Mouse (Mus musculus) lung, adult 18-20 months (tissue): ENCODE measurements around the gene Alk.

ENCODE experiments used
- DNase-seq, 2 experiments: peaks; one replicate each; pipeline ENCODE4 v3.0.0; 2022; ENCODE audit warnings: mixed read lengths in 2 of 2

The Alk gene

DNA sequence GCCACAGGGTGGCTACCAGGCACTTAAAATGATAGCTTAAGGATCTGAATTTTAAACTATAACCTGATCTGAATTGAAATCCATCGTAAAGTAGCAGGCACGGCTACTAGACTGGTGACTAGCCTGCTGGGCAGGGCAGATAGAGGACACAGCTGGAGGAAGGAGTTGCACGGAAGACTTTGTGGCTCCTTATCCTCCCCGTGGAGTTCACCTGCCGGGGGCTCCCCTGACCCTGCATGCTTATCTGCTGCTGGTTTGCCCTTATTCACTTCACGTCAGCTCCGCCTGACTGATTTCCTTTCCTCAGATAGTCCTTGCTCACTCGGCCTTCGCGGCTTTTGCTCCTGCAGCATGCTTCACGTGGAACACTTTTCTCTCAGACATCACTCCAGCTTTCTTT is 484.1 kb downstream of the Alk start:
- DNase-seq, result no peak

DNA sequence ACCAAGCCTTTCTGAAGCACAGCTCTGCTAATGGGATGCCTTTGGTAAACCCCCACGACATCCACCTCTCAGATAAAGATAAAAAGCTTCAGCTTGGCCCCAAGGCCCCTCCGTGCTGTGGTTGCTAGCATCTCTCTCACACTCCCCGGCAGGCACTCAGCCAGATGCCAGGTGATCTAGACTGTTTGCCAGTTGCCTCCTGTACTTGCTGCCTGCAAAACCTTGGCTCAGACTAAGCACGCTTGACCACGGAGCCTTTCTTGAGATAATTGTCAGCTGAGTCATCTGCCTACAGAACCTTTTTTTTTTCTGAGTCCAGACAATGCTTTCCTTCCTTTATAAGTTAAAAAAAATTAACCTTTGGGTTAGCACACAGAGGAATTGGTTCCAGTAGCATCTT is 486.1 kb downstream of the Alk start:
- DNase-seq, result no peak

DNA sequence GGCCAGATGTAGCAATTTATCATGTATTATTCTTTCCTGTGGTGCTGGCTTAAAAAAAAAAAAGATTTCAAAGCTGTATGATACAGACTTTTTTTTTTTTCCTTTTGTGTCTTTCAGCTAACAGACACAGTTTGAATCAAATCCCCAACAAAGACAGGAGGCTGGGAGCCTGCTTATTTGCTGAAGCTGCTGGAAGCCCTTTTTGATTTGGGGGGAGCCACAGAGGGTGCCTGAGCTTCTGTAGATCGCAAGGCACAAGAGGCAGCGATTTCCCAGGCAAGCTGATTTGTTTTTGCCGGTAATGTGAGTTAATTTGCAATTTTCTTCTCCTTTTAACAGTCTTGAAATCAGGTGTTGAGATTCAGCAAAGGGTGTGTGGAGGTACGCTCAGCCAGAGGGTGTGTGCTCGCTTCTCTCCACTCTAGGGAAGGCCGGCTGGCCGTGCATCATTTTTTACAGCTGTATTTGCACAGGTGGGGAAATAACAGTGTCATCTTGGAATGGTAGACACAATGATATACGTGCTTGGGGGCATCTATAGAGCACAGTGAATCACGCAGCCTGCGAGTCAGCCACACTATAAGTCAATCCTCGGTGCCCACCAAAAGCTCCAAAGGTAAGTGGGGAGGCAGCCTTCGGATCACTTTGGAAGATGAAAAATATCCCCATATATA is 489.0 kb downstream of the Alk start:
- no peak for DNase-seq

DNA sequence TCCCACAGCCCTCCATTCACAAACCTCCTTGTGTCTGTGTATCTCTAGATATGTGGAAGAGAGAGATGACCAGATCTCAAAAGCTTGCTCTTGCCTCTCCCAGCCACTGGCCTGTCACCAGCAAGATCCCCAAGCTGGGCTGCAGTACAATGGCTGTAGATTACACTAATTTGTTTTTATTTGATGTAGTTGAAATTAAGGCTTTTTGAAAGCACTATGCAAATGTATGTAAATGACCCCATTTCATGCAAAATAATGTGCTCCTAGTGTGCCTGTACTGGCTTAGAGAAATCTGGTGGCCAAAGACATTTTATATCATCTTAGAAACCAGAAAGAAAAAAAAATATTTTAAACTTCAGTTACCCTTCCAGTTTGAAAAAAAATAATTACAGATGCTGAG is 492.4 kb downstream of the Alk start:
- no peak for DNase-seq

DNA sequence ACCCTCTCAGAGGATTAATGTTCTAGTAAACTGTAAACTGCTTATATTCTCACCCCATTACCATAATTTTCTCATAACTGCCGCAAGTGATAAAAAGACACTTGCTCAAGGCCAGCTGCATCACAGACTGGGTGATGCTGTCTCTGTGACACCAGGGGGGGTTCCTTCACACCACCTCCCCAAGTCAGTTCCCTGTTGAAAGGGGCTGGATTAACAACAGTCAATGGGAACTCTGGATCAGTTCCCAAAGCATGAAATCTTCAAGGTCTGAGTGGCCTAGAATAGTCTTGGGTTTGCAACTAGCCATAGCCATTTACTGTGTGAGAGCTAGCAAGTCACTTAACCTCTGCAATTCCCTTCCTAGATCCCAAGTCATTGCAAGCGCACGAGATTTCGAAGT is 492.9 kb downstream of the Alk start:
- DNase-seq, result no peak

DNA sequence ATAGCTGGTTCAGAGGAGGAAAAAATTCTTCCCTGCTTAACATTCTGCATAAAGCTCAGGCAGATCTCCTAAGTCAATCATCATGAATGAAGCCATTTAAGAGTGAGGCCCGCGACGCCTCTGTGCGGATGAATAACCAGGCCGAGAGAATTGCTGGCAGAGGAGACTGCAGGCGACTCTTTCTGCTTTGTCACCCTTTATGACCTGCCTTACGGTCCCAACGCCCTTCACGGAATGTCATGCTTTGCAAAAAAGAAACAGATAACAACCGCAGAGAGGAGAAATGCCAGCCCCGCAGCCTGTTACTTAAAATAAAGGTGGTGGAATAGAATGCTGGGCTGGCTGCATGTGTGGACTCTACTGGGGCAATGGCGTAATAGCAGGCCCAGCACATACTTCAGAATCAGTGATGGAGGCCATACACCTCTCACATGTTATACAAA is 517.1 kb downstream of the Alk start:
- DNase-seq, result no peak

DNA sequence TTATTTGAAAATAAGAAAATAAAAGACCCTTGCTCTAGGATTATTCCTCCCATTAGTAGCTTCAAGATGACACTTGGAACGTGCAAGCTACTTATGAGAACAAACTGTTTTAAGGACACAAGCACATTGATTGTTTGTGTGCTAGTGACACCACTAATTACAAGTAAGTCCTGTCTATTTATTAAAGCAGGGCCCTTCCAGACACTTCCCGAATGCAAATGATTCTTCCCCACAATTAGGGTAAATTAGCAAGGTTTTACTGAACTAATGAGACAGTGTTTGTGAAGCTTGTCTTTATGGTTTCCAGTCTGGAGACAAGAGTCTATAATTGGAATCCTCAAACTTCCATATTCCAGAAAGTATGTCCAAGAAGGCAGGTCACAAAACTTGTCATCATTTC is 523.0 kb downstream of the Alk start:
- no peak for DNase-seq

DNA sequence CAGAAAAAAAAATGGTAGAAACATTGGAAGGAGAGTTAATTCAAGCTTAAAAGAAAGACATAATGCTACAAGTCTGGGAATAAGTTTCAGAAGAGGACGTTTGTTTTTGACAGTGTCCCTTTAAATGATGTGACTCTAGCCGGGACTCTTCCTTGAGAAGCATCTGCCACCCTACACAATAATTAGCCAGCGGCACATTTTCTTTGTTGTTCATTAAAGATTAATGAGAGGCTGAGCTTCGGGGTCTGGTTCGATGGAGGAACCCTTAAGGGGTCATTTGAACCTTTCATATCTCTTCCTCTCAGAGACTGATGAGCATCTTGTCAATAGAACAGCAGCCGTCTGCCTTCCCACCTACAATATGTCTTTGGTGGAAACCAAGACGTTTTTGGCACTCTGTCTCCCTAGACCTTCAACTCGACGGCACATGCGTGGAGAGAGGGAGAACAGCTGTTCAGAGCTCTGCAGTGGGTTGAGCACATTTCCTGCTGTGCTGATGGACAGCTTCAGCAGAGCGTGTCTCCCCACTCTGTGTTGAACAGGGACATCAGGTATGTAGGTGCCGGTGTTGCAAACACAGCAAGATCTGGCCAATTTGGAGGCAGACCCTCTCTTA is 528.0 kb downstream of the Alk start:
- no peak for DNase-seq

DNA sequence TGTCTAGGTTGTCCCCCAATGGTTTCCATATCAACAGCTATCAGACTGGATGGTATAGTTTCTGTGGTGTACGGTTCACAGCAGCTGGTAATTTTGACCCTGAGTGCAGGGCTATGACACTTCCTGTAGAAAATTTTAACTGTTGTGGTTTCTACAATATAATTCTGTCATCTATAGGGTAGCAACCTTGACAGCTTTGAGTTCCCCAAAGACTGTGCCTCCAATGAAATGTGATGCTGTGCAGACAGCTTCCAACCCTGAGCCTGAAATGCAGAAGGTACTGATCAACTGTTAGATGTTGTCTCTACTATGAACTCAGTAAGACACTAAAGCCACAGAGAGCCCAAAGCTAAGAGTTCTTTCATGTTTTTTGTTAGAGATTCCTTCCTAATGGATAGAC is 532.6 kb downstream of the Alk start:
- no peak for DNase-seq

DNA sequence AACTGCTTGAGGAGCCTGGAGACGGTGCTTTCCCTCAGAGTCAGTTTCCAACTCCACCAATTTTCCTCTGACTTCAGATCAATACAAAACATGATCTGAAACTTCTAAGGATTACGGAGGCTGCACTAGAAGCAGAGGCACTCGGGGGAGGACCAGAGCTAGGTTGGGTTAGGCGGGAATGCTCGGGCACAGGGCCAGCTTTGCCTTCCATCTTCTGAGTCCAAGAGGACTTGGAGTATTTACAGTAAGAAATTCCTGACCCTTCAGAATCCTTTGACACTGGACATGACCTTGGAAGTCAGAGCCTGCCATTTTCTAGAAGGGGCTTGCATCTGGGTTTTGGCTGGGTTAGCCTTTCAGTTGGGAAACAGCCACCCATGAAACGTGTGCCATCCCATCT is 536.3 kb downstream of the Alk start:
- no peak for DNase-seq

DNA sequence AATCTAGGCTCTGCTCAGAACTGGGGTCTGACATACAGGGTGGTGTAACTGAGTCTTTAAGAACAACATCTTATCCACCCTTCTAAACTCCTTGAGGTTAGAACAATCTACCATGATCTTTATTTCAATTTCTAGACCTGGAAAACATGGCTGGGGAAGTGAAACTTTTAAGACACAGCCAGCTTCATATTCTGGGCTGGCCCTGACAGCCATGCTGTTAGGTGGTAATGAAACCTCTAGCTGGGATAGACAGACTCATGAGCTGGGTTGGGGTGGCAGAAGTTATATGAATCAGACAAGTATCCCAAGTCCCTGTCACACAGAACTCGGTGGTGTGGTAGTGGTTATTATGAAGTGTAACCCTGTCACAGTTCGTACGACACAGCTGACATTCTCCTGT is 541.4 kb downstream of the Alk start:
- no peak for DNase-seq

DNA sequence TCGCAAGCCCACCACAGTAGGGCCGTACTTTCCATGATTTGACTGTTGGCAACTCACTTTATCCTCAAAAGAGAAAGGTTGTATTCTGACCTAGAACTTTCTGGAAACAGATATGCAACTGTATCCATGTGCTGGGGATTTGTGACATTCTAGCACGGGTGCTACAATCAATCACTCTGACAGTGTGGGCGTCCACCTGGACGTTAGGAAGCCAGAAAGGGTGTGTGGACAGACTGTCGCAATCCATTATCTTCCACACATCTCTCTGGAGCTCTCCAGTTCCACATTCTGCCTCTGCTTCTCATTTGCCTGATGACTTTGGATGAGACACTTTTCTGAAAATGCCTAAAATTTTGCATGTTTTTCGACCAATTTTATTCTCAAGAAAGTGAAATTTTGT is 545.1 kb downstream of the Alk start:
- DNase-seq, result no peak

DNA sequence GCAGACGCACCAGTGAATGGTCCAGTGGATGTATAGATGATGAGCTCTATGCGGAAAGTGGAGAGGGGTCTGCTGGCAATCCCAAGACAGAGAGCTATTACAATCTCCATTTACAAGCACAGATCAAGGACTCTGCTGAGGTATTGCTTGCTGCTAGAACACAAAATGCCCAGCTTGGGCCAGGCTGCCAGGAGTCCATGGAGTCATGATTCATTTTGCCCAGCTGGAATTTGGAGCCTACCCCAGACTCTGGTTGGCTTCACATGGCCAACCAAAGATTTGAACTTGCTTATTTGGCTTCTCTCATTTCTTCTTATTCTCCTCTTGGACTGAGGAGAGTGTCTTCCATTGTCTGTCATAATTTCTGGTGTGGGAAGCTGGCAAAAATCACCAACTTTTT is 558.8 kb downstream of the Alk start:
- DNase-seq, result no peak

DNA sequence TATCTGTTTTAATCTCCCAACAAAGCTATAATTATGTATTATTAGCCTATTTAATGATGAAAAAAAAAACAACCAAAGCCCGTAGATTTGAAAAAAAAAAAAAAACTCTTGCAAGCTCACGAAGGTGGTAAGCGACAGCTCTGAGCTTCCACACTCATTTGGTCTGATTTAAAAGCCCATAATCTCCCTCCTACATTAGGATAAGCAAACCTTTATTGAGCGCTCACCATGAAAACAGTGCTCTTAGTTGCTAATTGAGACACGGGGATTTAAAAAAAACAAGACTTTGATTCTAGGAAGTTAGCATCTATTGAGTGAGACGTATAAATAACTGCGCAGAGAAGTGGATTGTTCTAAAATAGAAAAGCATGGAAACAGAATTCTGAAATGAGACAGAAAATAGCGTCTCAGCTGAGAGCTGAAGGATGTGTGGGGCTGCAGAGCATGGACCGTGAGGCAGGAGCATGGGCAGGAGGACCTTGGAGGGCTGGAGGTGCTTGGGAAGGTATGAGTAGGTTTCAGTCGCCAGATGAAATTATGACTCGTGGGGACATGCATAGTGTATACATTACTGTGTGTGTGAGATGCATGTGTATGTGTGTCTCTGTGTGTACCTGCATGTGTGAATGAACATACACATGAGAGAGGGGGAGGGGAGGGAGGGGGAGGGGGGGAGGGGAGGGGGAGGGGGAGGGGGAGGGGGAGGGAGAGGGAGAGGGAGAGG is 560.6 kb downstream of the Alk start:
- DNase-seq, result no peak

DNA sequence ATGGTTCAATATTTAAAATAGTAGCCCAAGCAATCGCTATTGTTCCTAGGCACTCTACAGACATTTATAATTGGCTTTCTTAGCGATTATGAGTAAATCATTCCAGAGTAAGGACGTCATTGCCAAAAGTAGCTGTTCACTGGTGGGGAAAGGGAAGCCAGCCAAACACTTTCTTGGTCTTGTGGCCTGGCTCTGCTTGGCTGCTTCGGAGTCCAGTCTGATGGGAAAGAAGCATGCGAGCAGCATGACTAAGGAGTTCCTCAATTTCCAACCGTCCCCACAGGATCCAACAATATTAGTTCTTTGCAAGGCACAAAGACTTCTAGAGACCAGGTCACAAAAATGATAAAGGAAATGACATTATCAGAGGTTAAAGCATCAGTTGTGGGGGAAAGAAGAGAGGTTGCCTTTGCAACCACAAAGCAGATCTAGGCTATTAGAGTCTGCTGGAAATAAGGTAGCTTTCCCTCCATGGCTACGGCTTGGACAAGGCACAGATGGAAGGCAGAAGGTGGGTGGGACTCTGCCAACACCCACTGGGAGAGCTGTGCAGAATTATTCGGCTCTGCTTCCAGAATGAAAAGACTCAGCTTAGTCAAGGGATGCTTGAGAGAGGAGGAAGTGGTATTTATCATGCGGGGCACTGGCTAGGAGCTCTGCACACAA is 561.3 kb downstream of the Alk start:
- peak; percentile 18 to 30 for DNase-seq

DNA sequence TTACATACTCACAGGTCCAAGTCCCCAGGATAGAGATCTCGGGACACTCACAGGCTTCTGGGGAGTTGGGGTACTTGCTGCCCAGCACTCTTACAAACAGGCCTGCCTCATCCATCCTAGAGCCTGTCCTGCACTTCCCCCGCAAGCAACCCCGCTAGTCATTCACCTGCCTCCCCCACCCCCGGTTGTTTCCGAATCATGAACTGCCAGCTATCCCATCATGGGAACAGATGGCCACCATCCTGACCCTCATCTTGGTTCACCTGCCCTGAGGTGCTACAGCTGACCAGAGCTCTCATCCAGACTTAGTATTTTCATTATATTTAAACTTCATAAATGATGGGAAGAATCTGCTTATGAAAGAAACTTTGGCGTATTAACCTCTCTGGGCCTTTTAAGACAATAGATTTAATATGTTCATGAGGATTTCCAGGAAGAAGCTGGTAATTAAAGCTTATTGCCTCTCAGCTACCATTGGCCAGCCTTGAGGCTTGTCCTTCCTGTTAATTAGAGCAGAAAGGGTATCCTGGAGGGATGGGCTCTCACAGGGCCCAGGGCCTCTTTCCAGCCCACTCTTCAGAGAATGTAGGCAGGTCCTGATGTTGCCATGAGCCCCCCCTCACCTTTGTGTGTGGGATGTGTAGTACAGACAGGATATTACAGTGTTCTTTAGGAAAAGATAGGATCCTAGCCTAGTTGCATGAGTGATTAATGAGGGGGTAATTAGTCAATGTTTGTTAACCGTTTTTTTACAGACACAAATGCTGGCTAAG is 565.1 kb downstream of the Alk start:
- DNase-seq, result no peak

DNA sequence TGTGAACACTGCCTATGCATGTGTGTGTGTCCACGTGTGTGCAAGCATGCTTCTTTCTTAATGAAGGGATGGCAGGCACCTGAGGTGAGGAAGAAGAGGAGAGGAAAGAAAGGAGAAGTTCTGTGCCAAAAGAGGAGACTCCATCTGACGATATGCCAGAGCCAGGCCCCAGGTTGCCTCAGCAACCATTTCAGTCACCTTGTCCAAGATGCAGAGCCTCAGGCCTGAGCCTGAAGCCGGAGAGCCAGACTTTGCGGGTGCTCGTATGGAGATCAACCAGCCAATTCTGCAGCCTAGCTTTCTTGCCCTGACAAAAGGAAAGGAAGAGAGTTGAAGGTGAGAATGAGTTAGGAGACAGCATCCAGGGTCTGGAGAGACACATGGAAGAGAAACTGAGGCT is 566.1 kb downstream of the Alk start:
- DNase-seq, result no peak

DNA sequence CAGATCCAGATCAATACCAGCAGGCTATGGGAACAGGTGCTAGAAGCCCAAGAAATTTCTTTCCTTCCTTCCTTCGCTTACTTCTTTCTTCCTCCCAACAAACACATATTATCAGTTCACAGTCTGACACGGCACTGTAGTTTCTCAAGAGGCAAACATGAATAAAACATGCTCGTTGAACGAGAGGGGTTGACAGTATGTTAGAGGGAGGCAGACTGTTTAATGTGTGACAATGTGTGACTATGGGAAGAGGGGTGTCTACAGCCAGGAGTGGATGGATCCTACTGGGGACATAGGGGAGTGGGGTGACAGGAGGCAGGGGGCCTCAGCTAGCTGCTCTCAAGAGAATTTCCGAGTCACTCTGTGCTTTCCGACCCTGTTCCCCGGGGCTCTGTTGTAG is 573.8 kb downstream of the Alk start:
- no peak for DNase-seq

DNA sequence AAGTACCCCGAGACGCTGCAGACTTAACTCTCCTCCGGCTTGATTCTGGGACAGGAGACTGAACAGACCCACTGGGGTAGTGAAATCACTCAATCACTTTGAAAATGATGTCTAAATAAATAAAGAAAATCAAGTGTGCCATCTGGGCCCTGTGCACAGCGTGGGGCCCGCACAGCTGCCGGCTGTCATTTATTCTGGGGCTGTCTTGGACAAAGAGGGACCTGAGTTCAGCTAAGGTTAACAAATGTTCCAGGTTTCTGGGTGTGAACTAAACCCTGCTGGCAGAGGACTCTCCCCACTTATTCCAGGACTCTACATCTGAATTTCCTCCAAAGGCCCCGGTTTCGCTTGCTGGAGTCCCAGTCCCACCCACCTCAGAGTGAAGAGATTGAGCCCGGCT is 581.1 kb downstream of the Alk start:
- peak; percentile 3 to 5 for DNase-seq

DNA sequence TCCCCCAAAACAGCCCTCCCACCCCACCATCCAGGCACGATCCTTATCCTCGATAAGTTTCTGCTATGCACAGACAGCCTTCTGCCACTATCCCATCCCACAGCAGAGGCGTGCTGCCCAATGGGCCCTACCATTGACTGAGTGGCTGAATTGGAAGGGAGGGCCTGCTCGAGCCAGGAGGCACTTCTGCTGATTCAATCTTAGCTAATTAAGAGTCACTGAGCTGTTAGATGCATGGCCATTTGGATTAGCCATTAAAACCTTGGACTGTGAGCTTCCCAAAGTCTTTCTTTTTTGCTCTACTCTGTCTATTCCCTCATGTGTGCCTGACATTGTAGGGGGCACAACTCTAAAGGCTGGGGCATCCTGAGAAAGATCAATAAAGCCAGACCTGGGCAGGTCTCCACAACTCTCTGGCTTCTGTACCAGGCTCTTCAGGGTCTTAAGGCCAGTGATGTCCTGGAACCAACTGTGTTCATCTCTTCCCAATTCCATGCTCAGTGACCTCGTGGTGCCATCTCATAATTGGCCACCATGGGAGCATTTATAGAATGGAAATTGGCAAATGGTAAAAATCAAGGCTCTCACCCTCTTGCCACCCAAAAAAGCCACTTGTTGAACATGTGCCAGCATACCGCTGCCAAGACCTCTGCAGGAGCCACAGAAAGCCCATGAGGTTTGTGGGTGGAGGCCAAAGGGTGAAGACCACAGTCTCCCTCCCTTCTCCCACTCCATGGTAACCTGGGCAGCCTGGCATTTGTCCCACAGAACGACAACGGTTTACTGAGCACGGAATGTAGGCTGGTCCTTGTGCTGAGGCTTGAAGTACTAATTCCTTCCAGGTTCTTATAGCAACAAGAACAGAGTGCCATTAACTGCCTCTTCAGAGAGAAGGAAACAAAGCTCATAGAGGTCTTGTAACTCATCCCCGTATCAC is 582.4 kb downstream of the Alk start:
- DNase-seq, result peak; percentile 28 to 49

DNA sequence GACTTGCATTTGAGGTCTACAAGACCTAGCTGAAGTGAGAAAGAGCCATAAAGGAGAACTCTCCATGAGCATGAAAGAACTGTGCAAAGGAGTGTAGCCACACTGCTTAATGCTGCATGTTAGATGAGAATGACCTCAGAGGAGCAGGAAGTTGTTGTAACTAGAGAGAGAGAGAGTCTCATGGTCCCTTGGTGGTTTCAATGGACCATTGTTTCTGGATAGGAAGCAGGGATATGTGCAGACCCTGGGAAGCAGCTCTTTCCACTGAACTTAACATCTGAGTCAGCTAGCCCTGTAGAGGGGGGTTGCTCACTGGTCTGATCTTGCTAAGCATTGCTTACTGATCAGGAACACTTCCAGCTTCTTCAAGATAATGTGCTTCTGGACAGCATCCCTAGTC is 587.1 kb downstream of the Alk start:
- DNase-seq, result no peak

DNA sequence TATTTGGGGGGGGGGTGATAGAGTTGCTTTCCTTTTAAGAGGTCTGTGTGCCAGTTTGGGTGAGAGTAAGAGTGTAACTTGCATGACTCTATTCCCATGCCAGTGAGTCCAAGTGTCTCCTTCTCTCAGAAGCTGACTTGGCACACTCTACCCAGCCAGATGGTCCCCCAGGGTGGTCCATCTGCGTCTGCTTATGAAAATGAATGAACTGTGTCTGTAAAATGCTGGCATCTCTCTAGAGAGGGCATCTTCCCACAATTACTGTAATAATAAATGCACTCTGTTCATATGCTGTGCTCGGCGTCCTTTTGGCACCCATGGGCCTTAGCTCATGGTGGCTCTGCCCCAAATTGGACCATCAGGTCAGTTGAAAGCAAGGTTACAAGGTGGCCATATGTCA is 589.2 kb downstream of the Alk start:
- no peak for DNase-seq
